Mouse (Mus musculus): Measurements from ENCODE around the gene Timeless. TPM values are rescaled to one million over a fixed set of nuclear protein-coding genes. Genes with fewer than 3 reads are reported as not detected.
"Not testable (repeated sequence)": the region's sequence is repeated elsewhere in the genome, so short reads cannot be mapped to it uniquely, and the experiment has no call there.

Gene Timeless
- polyA plus RNA-seq, 1 experiment from 2014 or later = 34.0 TPM

DNA sequence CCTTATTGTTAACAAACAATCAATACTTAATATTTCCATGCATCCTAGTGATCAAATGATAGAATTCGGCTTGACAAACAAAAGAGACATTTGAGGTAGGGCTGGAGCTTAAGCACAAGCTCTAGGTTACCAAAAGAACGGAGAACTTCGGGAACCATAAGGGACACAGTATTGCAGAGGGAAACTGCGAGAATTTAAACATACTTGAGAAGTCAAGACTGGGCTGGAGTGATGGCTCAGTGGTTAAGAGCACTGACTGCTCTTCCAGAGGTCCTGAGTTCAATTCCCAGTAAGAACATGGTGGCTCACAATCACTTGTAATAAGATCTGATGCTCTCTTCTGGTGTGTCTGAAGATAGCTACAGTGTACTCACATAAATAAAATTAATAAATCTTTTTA is 17.8 kb upstream of the Timeless start:
- H3K4me3 ChIP-seq; H3K9me3 ChIP-seq; H3K4me2 ChIP-seq; H3K27ac ChIP-seq (replicated peaks); ATAC-seq (ENCODE audit: extremely low read depth, insufficient number of reproducible peaks, low FRiP score, low TSS enrichment); H3K9ac ChIP-seq: not testable (repeated sequence)
- 82% methylated on average over 4 of the region's 4 CpGs for WGBS
- Histone ChIP-seq H3K36me3 (peaks cover 11% of the 10 kb centered on the region; the same call in 1 of the 2 replicates), H3K27me3 (replicated peaks) (peaks cover 15% of the 10 kb centered on the region), H3K4me1 (peaks cover 21% of the 10 kb centered on the region)

DNA sequence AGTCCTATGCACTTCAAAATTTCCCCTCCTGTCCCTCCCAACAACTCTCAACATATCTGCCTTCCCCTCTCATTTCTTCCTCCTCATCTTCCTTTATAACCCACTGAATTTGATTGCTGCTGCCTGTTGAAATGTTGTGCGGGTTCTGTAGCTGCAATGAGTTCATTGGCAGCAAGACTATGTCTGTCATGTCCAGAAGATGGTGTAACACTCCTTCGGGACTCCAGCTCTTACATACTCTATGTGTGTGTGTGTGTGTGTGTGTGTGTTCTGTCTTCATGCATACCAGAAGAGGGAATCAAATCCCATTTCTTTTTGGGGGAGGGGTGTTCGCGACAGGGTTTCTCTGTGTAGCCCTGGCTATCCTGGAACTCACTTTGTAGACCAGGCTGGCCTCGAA is 16.9 kb upstream of the Timeless start:
- Histone ChIP-seq H3K9ac (no peak overlapping the region), H3K4me3 (no peak overlapping the region), H3K27me3 (replicated peaks) (peaks cover 15% of the 10 kb centered on the region), H3K27ac (replicated peaks) (no peak overlapping the region), H3K36me3 (0 out of 2 replicates have a peak, but pooled peaks cover 6% of the 10 kb centered on the region), H3K9me3 (no peaks in the 10 kb centered on the region), H3K4me1 (peaks cover 21% of the 10 kb centered on the region), H3K4me2 (no peak overlapping the region)
- WGBS = 64% methylated on average over 5 of the region's 5 CpGs
- no peak for ATAC-seq (ENCODE audit: extremely low read depth, insufficient number of reproducible peaks, low FRiP score, low TSS enrichment)

DNA sequence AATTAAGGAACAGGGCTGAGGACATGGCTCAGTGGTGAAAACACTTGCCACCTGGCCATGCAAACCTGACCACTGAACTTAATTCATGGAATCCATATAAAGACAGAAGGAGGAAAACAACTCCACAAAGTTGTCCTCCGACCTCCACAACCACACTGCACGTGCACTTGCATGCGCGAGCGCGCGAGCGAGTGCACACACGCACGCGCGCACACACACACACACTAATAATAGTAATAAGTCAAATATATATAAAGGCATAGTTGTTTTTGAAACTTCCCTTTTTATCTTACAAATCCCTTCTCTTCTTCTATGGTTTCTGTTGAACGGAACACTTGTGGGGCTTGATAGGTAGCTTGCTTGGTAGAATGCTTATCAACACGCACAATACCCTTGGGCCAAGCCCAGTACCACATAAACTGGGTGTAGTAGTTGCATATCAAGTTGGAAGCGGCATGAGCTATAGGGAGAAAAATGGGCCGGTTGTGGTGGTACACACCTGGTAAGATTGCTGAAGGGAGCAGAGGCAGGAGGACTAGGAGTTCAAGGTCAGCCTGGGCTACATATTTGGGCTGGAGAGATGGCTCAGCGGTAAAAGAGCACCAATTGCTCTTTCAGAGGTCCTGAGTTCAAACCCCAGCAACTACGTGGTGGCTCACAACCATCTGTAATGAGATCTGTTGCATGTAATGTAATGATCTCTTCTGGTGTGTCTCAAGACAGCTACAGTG is 13.3 kb upstream of the Timeless start:
- Histone ChIP-seq H3K9me3 (no peaks in the 10 kb centered on the region), H3K9ac (no peak overlapping the region), H3K27ac (replicated peaks) (no peak overlapping the region), H3K4me2 (no peak overlapping the region), H3K36me3 (no peaks in the 10 kb centered on the region), H3K4me1 (0 out of 2 replicates have a peak, but pooled peaks cover under 1% of the 10 kb centered on the region), H3K4me3 (no peak overlapping the region), H3K27me3 (replicated peaks) (peaks cover 12% of the 10 kb centered on the region)
- no peak for ATAC-seq (ENCODE audit: extremely low read depth, insufficient number of reproducible peaks, low FRiP score, low TSS enrichment)
- 90% methylated on average over 18 of the region's 18 CpGs for WGBS

DNA sequence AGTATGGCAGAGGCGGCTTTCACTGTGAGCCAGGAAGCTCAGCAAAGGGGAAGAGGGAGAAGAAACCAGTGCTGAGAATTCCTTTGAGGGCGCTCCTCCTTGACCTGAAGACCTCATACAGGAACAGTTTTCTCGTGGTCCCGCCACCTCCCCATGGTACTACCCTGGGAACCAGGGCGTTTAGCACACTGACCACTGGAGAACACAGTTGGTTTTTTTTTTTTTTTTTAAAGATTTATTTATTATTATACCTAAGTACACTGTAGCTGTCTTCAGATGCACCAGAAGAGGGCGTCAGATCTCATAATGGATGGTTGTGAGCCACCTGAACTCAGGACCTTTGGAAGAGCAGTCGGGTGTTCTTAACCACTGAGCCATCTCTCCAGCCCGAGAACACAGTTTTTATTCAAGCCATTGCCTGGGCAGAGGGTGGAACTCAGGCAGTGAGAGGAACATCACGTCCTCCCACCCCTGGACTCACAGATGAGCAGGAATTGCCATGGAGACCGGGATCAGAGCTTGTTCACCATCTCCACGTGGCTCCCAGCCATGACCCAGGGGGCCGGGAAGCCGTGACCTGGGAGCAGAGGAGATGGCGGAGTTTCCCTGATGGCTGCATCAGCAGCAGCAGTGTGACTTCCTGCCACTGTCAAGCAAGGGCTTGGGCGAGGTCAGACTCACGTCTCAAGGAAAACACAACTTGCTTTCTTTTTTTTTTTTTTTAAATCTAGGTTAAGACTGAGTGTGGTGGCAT is 10.2 kb upstream of the Timeless start:
- Histone ChIP-seq H3K27ac (replicated peaks) (no peak overlapping the region), H3K9me3 (no peaks in the 10 kb centered on the region), H3K4me2 (no peak overlapping the region), H3K4me3 (no peak overlapping the region), H3K9ac (no peak overlapping the region), H3K4me1 (peaks cover 7% of the 10 kb centered on the region; the same call in 1 of the 2 replicates), H3K27me3 (replicated peaks) (no peaks in the 10 kb centered on the region), H3K36me3 (no peaks in the 10 kb centered on the region)
- no peak for ATAC-seq (ENCODE audit: extremely low read depth, insufficient number of reproducible peaks, low FRiP score, low TSS enrichment)
- 56% methylated on average over 16 of the region's 16 CpGs for WGBS

DNA sequence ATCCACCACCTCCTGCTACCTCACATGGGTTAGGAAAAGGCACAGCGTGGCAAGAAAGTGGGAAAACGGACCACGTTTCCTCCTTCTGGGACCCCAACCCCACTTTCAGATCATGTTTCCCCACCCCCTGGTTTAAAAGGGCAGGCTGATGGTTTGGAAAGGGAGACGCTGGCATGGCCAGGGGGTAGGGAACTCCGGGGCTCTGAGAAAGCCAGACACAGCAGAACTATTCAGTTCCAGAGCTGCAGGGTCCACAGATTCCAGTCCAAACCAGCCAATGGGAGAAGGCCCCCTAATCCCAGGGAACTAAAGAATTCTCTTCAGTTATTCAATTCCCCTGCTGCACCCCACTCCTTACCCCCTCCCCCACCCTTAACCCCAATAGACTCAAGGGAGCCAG is 6.8 kb upstream of the Timeless start:
- no peak overlapping the region for H3K4me2 ChIP-seq
- ATAC-seq (ENCODE audit: extremely low read depth, insufficient number of reproducible peaks, low FRiP score, low TSS enrichment) = no peak
- H3K4me3 ChIP-seq = no peak overlapping the region

DNA sequence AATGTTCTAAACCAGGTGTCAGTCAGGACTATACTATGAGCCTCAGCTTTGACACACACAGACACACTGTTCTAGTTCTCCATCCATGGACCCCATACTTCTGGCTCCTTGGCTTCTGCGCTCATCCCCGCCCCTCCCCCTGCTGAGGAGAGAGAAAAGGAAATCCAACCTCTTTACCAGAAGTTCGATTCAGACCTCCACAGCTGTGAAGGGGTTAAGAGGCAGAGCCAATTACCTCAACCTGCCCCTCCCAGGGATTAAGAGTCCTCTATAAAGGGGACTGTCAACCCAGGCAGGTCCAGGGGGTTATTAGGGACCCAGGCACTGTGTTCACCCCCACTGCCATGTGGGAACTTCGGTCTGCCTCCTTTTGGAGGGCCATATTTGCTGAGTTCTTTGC is 6.3 kb upstream of the Timeless start, which contains the start of gene Mip:
Gene Mip (plus strand): TSS at position 301 of the 400 bp plus-strand sequence.
- Histone ChIP-seq H3K9me3 (no peaks in the 10 kb centered on the region), H3K4me3 (no peak within 1 kb of the TSS), H3K9ac (no peak within 1 kb of the TSS), H3K27ac (replicated peaks) (no peak within 1 kb of the TSS), H3K36me3 (no peaks in the 10 kb centered on the region), H3K27me3 (replicated peaks) (no peaks in the 10 kb centered on the region), H3K4me1 (peaks cover 11% of the 10 kb centered on the region; the same call in 1 of the 2 replicates), H3K4me2 (no peak within 1 kb of the TSS)
- WGBS = 42% methylated on average over 4 of the region's 4 CpGs
- ATAC-seq (ENCODE audit: extremely low read depth, insufficient number of reproducible peaks, low FRiP score, low TSS enrichment) = no peak

More for the DNA sequence above, 6.8 kb upstream of the Timeless start:
- 46% methylated on average over 5 of the region's 5 CpGs for WGBS
- Histone ChIP-seq H3K9me3 (no peaks in the 10 kb centered on the region), H3K36me3 (no peaks in the 10 kb centered on the region), H3K27ac (replicated peaks) (no peak overlapping the region), H3K4me1 (peaks cover 11% of the 10 kb centered on the region; the same call in 1 of the 2 replicates), H3K9ac (no peak overlapping the region), H3K27me3 (replicated peaks) (no peaks in the 10 kb centered on the region)

DNA sequence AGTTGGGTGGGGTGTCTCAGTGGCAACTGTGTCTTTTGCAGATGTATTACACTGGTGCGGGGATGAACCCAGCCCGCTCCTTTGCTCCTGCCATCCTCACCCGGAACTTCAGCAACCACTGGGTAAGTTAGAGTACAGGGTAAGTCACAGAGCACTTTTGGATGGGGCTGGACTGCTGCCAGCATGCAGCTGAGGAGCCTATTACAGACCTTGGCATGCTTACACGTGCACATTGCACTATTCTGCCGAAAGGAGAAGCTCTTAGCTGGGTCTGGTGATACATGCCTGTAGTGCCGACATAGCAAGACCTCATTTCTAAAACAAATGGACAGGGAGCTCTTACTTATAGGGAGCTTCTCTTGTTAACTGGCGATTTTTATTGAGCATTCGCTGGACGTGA is 4.3 kb upstream of the Timeless start:
- no peaks in the 10 kb centered on the region for H3K9me3 ChIP-seq
- H3K4me2 ChIP-seq = no peak overlapping the region
- H3K4me1 ChIP-seq = peaks cover 19% of the 10 kb centered on the region
- ATAC-seq (ENCODE audit: extremely low read depth, insufficient number of reproducible peaks, low FRiP score, low TSS enrichment) = no peak
- no peak overlapping the region for H3K27ac ChIP-seq (replicated peaks)
- H3K4me3 ChIP-seq = no peak overlapping the region
- H3K9ac ChIP-seq = 0 out of 2 replicates have a peak overlapping the region, but pooled peaks have one; percentile 19
- 70% methylated on average over 9 of the region's 9 CpGs for WGBS
- H3K27me3 ChIP-seq (replicated peaks) = no peaks in the 10 kb centered on the region
- no peaks in the 10 kb centered on the region for H3K36me3 ChIP-seq

DNA sequence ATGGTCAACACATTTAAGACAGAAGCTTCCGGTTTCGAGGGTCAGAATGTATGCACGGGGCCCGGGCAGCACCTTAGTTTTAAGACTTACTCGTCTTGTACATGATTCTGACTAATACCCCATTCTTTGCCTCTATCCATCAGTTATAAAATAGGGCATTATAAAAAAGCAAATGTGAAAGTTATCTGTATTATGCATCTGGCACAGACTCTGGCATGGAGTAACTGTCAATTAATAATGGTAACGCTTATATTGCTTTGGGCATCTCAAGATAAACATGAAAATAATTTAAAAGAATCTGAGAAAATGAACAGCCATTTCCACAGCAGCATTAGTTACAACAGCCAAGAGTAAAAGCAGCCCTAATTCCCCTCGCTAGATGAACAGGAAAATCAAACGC is 3.9 kb upstream of the Timeless start:
- ATAC-seq (ENCODE audit: extremely low read depth, insufficient number of reproducible peaks, low FRiP score, low TSS enrichment) = no peak
- no peaks in the 10 kb centered on the region for H3K36me3 ChIP-seq
- WGBS = 84% methylated on average over 8 of the region's 8 CpGs
- no peaks in the 10 kb centered on the region for H3K27me3 ChIP-seq (replicated peaks)
- no peak overlapping the region for H3K4me3 ChIP-seq
- H3K9ac ChIP-seq = no peak overlapping the region
- H3K9me3 ChIP-seq = no peaks in the 10 kb centered on the region
- peaks cover 23% of the 10 kb centered on the region for H3K4me1 ChIP-seq
- H3K4me2 ChIP-seq = no peak overlapping the region
- H3K27ac ChIP-seq (replicated peaks) = no peak overlapping the region

DNA sequence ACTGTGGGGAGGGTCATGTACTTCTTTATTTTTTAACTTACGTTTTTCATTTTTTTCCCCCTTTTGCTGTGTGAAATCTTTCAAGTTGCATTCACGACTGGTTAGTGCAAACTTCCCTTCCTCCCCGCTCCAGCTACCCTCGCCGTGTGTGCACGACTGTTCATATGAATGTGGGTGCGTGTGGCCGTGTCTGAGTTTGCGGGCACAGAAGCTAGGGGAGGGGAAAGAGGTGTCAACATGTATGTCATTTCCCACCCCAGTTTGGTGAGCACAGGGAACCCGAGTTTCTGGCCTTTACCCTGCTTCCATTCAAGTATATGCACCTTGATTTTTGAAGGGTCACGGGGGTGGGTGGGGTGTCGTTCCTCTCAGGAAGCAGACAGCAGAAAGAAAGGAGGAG is 1.3 kb upstream of the Timeless start:
- 77% methylated on average over 12 of the region's 12 CpGs for WGBS
- H3K4me1 ChIP-seq = peaks cover 21% of the 10 kb centered on the region
- H3K36me3 ChIP-seq = peaks cover 11% of the 10 kb centered on the region; the same call in 1 of the 2 replicates
- no peaks in the 10 kb centered on the region for H3K27me3 ChIP-seq (replicated peaks)
- H3K4me3 ChIP-seq = no peak overlapping the region
- ATAC-seq (ENCODE audit: extremely low read depth, insufficient number of reproducible peaks, low FRiP score, low TSS enrichment) = no peak
- no peak overlapping the region for H3K4me2 ChIP-seq
- 0 out of 2 replicates have a peak overlapping the region, but pooled peaks have one; percentile 92 for H3K9ac ChIP-seq
- H3K9me3 ChIP-seq = no peaks in the 10 kb centered on the region
- no peak overlapping the region for H3K27ac ChIP-seq (replicated peaks)

DNA sequence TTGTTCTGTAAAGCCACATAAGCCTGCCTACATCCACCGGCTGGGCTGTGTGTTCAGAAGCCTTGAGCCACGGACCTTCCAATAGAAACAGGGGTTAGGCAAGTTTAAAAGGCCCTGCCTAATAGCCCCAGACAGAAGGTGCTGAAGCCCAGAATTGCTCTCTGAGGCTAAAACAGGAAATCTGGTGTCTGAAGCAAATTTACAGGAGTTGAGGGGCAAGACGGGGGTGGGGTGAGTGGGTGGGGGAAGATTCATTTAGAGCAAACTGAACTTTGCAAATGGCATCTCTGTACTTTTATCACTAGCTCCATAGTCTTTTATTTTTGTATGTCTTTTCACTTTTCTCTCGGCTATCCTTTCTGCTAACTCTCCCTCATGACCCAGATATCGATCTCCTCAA is 719 bp upstream of the Timeless start:
- Histone ChIP-seq H3K9ac (peak overlapping the region; percentile 92), H3K4me2 (peak overlapping the region; percentile 91), H3K36me3 (peaks cover 11% of the 10 kb centered on the region; the same call in 1 of the 2 replicates), H3K27me3 (replicated peaks) (no peaks in the 10 kb centered on the region), H3K27ac (replicated peaks) (peak overlapping the region; percentile 95), H3K9me3 (no peaks in the 10 kb centered on the region), H3K4me3 (peak overlapping the region; percentile 75), H3K4me1 (peaks cover 21% of the 10 kb centered on the region)
- WGBS = 22% methylated on average over 5 of the region's 5 CpGs
- no peak for ATAC-seq (ENCODE audit: extremely low read depth, insufficient number of reproducible peaks, low FRiP score, low TSS enrichment)

DNA sequence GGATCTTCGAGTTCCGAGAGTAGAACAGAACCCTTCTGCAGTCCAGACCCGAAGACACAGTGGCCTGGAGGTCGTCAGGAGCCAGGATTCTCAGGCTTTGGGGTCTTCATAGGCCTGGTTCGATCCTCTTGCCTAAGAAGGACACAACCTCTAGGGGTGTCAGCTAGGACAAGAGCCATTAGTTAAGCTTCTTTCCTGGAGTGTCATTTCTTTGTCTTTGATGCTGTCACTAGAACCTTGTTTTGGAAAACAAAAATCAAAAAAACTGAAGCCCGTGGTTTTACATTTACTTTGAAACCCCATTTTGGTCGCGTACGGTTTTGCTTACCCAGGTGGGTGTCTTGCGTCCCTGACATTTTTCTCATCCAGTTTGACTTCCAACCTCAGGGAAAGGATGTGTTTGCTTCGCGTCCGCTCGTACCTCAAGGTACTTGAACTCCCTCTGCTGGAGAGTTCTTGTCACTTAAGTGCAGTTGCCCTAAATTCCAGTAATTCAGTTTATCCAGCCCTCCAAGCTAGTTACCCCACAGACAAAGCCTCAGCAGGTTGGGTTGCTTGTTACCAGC is 638 bp downstream of the Timeless start:
- no peaks in the 10 kb centered on the region for H3K27me3 ChIP-seq (replicated peaks)
- H3K4me1 ChIP-seq = peaks cover 22% of the 10 kb centered on the region
- H3K36me3 ChIP-seq = peaks cover 11% of the 10 kb centered on the region; the same call in 1 of the 2 replicates
- peak overlapping the region; percentile 91 for H3K4me2 ChIP-seq
- WGBS = under 1% methylated on average over 14 of the region's 14 CpGs
- peak overlapping the region; percentile 92 for H3K9ac ChIP-seq
- peak overlapping the region; percentile 95 for H3K27ac ChIP-seq (replicated peaks)
- peak overlapping the region; percentile 75 for H3K4me3 ChIP-seq
- H3K9me3 ChIP-seq = no peaks in the 10 kb centered on the region
- ATAC-seq (ENCODE audit: extremely low read depth, insufficient number of reproducible peaks, low FRiP score, low TSS enrichment) = peak; percentile 31; the same call in 1 of the 2 replicates
